Mouse (Mus musculus): ENCODE data around the gene Cadm1. TPM values are rescaled to one million over a fixed set of nuclear protein-coding genes. Genes with fewer than 3 reads are reported as not detected.
A peak's percentile ranks its signal among the peaks of the same experiment; 100 is the strongest.

The Cadm1 gene
- polyA plus RNA-seq, 1 experiment from 2014 or later, result 44.2 TPM

DNA sequence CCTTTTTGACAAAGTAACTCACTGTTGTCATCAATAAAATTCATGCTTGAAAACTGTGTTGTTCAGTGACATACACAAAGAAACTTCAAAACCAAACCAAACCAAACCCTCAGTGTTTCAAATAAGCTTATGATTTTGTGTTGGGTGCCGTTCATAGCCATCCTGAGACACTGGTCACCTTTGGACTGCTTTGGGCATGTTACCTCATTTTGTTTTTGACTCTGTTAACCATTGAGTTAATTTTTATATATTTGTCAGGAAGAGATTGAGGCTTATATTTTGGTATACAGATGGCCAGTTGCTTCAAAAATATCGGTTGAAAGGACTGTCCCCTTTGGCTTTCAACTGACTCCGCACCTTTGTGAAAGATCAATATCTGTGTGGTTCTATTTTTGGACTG, 30.8 kb downstream of the Cadm1 start:
- H3K4me2 ChIP-seq (replicated peaks), result no peak overlapping the region
- H3K9ac ChIP-seq, result no peak overlapping the region
- H3K9me3 ChIP-seq, result no peaks in the 10 kb centered on the region
- H3K36me3 ChIP-seq, result no peaks in the 10 kb centered on the region
- 95% methylated on average over 3 of the region's 3 CpGs for WGBS
- H3K4me1 ChIP-seq, result peaks cover 19% of the 10 kb centered on the region
- H3K27me3 ChIP-seq, result peaks cover 10% of the 10 kb centered on the region; the same call in 1 of the 2 replicates
- no peak for ATAC-seq (ENCODE audit: low FRiP score, low read depth)
- no peak overlapping the region for H3K4me3 ChIP-seq
- H3K27ac ChIP-seq, result no peak overlapping the region

GRCm38 (mm10) chr9:47561596-47561995, 31.6 kb downstream of the Cadm1 start:
- Histone ChIP-seq H3K27me3 (peaks cover 10% of the 10 kb centered on the region; the same call in 1 of the 2 replicates), H3K9ac (no peak overlapping the region), H3K9me3 (no peaks in the 10 kb centered on the region), H3K36me3 (no peaks in the 10 kb centered on the region), H3K4me1 (peaks cover 15% of the 10 kb centered on the region), H3K27ac (no peak overlapping the region), H3K4me3 (no peak overlapping the region), H3K4me2 (replicated peaks) (no peak overlapping the region)
- ATAC-seq (ENCODE audit: low FRiP score, low read depth), result no peak
- 87% methylated on average over 4 of the region's 4 CpGs for WGBS

DNA sequence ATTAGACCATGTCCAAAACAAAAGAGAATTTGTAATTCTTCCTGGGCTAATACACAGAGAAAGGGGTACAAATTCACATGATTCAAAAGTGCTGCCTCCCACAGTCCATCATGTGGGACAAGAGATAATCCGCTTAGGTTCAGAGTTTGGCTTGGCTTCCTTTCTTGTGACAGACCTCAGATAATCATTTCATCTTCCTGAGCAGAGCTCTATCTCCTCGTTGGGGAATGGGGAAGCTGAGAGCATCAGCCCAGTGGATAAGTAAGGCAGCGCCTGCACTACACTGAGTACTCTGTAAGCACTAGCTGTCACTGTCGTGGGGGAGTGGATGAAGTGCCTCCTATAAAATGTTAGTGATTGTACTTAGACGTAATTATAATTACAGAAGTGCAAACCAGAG, 35.1 kb downstream of the Cadm1 start:
- no peak overlapping the region for H3K4me2 ChIP-seq (replicated peaks)
- no peaks in the 10 kb centered on the region for H3K9me3 ChIP-seq
- no peak overlapping the region for H3K27ac ChIP-seq
- no peak overlapping the region for H3K9ac ChIP-seq
- peaks cover 10% of the 10 kb centered on the region for H3K27me3 ChIP-seq
- WGBS, result 64% methylated on average over 5 of the region's 5 CpGs
- H3K4me3 ChIP-seq, result no peak overlapping the region
- no peaks in the 10 kb centered on the region for H3K36me3 ChIP-seq
- ATAC-seq (ENCODE audit: low FRiP score, low read depth), result no peak
- 0 out of 2 replicates have a peak, but pooled peaks cover 5% of the 10 kb centered on the region for H3K4me1 ChIP-seq

GRCm38 (mm10) chr9:47567873-47568272, 37.9 kb downstream of the Cadm1 start:
- 50% methylated on average over 6 of the region's 6 CpGs for WGBS
- Histone ChIP-seq H3K4me1 (0 out of 2 replicates have a peak, but pooled peaks cover 11% of the 10 kb centered on the region), H3K27me3 (peaks cover 28% of the 10 kb centered on the region), H3K9ac (no peak overlapping the region), H3K4me3 (no peak overlapping the region), H3K4me2 (replicated peaks) (no peak overlapping the region), H3K36me3 (no peaks in the 10 kb centered on the region), H3K27ac (no peak overlapping the region), H3K9me3 (no peaks in the 10 kb centered on the region)
- no peak for ATAC-seq (ENCODE audit: low FRiP score, low read depth)

- no peak for ATAC-seq (ENCODE audit: low FRiP score, low read depth)
- peaks cover 29% of the 10 kb centered on the region for H3K4me1 ChIP-seq
- no peaks in the 10 kb centered on the region for H3K36me3 ChIP-seq
- 63% methylated on average over 4 of the region's 4 CpGs for WGBS
- peaks cover 31% of the 10 kb centered on the region for H3K27me3 ChIP-seq
- H3K4me2 ChIP-seq (replicated peaks), result no peak overlapping the region
- H3K27ac ChIP-seq, result no peak overlapping the region
- no peaks in the 10 kb centered on the region for H3K9me3 ChIP-seq
- no peak overlapping the region for H3K9ac ChIP-seq
- no peak overlapping the region for H3K4me3 ChIP-seq
These were observed 40.2 kb downstream of the Cadm1 start for GRCm38 (mm10) chr9:47570184-47570583.

- H3K4me3 ChIP-seq, result no peak overlapping the region
- 83% methylated on average over 7 of the region's 7 CpGs for WGBS
- no peak for ATAC-seq (ENCODE audit: low FRiP score, low read depth)
These were observed 41.5 kb downstream of the Cadm1 start for GRCm38 (mm10) chr9:47571461-47571860.

DNA sequence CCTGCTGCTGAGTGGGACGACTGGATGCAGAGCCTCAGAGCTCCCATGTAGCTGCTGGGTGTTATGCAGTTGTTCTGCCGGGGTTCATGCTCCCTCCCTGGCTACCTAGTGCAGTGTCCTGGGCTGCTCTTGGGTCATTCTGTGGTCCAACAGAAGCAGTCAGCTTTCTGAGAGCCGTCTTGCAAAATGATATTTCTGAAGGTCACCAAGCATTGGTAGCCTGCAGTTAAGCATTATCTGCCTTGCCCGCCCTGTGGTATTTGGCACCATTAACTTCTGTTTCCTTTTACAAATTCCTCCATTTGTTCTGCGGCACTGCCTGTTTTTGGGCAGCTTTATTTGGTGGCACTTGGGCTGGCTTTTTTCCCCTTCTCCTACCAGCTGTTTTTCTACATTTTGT, 42.2 kb downstream of the Cadm1 start:
- whole genome bisulfite sequencing, result 75% methylated on average over 5 of the region's 5 CpGs
- H3K9ac ChIP-seq, result no peak overlapping the region

More at GRCm38 (mm10) chr9:47571461-47571860, 41.5 kb downstream of the Cadm1 start:
- Histone ChIP-seq H3K36me3 (no peaks in the 10 kb centered on the region), H3K4me1 (peaks cover 36% of the 10 kb centered on the region), H3K9ac (no peak overlapping the region), H3K9me3 (no peaks in the 10 kb centered on the region), H3K27me3 (peaks cover 35% of the 10 kb centered on the region), H3K4me2 (replicated peaks) (no peak overlapping the region), H3K27ac (no peak overlapping the region)

GRCm38 (mm10) chr9:47573456-47573855, 43.5 kb downstream of the Cadm1 start:
- no peak for ATAC-seq (ENCODE audit: low FRiP score, low read depth)
- no peaks in the 10 kb centered on the region for H3K9me3 ChIP-seq
- H3K36me3 ChIP-seq, result no peaks in the 10 kb centered on the region
- H3K4me2 ChIP-seq (replicated peaks), result no peak overlapping the region
- WGBS, result 82% methylated on average over 7 of the region's 7 CpGs
- H3K27ac ChIP-seq, result no peak overlapping the region
- H3K9ac ChIP-seq, result no peak overlapping the region
- H3K4me1 ChIP-seq, result peaks cover 34% of the 10 kb centered on the region
- H3K27me3 ChIP-seq, result peaks cover 37% of the 10 kb centered on the region
- H3K4me3 ChIP-seq, result no peak overlapping the region

More for the DNA sequence above, 42.2 kb downstream of the Cadm1 start:
- peaks cover 36% of the 10 kb centered on the region for H3K4me1 ChIP-seq
- no peak overlapping the region for H3K4me2 ChIP-seq (replicated peaks)
- no peaks in the 10 kb centered on the region for H3K36me3 ChIP-seq
- ATAC-seq (ENCODE audit: low FRiP score, low read depth), result no peak
- H3K27ac ChIP-seq, result no peak overlapping the region
- peaks cover 36% of the 10 kb centered on the region for H3K27me3 ChIP-seq
- H3K9me3 ChIP-seq, result no peaks in the 10 kb centered on the region
- no peak overlapping the region for H3K4me3 ChIP-seq

- 22% methylated on average over 7 of the region's 7 CpGs for WGBS
- ATAC-seq (ENCODE audit: low FRiP score, low read depth), result peak; percentile 87
- H3K4me3 ChIP-seq, result no peak overlapping the region
- peaks cover 37% of the 10 kb centered on the region for H3K27me3 ChIP-seq
- 0 out of 2 replicates have a peak overlapping the region, but pooled peaks have one; percentile 22 for H3K27ac ChIP-seq
- H3K4me1 ChIP-seq, result peaks cover 34% of the 10 kb centered on the region
- H3K36me3 ChIP-seq, result no peaks in the 10 kb centered on the region
- no peak overlapping the region for H3K9ac ChIP-seq
- no peaks in the 10 kb centered on the region for H3K9me3 ChIP-seq
- H3K4me2 ChIP-seq (replicated peaks), result no peak overlapping the region; the same call in 1 of the 2 replicates
These were observed 44.9 kb downstream of the Cadm1 start for GRCm38 (mm10) chr9:47574710-47575414.

DNA sequence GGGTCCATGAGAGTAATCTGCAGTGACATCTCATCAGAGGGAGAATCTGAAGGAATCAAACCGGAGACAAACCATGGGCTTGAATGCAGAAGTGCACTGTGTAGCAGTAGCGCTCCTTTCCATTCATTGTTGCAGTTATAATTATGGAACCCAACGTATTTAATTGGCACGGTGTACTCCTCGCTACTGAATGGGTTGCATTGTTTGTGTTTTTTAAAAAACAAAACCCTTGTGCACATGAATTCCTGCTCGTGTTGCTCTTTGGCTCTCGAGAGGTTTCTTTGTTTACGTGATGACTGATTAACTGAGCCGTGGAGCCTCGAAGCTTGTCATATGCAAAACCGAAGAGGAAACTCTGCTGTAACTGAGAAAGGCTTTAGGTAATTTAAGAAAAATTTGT, 45.8 kb downstream of the Cadm1 start:
- Histone ChIP-seq H3K27me3 (peaks cover 35% of the 10 kb centered on the region), H3K4me3 (no peak overlapping the region), H3K4me2 (replicated peaks) (no peak overlapping the region), H3K36me3 (no peaks in the 10 kb centered on the region), H3K9ac (no peak overlapping the region), H3K9me3 (no peaks in the 10 kb centered on the region), H3K4me1 (peaks cover 30% of the 10 kb centered on the region), H3K27ac (no peak overlapping the region)
- ATAC-seq (ENCODE audit: low FRiP score, low read depth), result no peak
- WGBS, result 68% methylated on average over 11 of the region's 11 CpGs

- 95% methylated on average over 6 of the region's 6 CpGs for WGBS
- H3K36me3 ChIP-seq, result no peaks in the 10 kb centered on the region
- peaks cover 17% of the 10 kb centered on the region; the same call in 1 of the 2 replicates for H3K27me3 ChIP-seq
- no peak overlapping the region for H3K4me3 ChIP-seq
- no peak overlapping the region for H3K9ac ChIP-seq
- ATAC-seq (ENCODE audit: low FRiP score, low read depth), result no peak
- H3K4me1 ChIP-seq, result peaks cover 26% of the 10 kb centered on the region
- no peaks in the 10 kb centered on the region for H3K9me3 ChIP-seq
- no peak overlapping the region for H3K27ac ChIP-seq
- no peak overlapping the region for H3K4me2 ChIP-seq (replicated peaks)
These were observed 49.5 kb downstream of the Cadm1 start for GRCm38 (mm10) chr9:47579464-47579863.

DNA sequence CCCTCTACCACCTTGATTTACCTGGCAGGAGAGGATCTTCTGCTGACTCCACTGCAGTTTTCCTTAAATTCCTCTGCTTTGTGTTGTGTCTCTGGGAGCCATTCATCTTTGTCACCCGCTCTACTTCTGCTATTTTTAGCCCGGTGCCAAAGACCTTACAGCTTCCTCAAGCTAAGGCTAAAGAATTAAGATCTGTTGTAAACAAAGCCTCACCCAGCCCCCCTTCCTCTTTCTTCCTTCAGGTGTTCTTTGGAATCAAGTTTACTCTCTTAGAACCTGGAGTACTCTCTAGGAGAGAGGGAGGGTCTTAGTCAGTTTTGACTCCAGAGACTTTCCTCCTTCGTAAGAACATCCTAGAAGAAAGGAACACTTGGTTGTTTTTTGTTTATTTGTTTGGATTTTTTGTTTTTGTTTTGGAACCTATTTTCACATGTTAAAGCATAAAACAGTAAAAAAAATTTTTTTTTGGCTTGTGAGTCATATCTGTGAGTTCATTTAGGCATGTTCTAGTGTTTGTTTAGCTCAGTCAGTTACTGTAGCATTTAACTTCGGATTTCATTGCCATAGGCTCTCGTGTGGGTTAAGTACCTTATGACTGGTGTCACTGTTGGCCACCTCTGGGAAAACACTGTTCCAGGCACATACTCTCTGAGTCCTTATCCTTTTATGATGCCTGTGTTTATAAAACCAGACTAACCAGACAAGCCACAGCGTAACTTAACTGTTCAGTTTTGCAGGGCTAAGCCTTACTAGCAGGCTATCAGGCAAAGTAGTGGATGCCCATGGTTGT, 51.8 kb downstream of the Cadm1 start:
- Histone ChIP-seq H3K27me3 (peaks cover 13% of the 10 kb centered on the region), H3K4me1 (peaks cover 35% of the 10 kb centered on the region), H3K27ac (no peak overlapping the region), H3K36me3 (no peaks in the 10 kb centered on the region), H3K4me2 (replicated peaks) (no peak overlapping the region), H3K4me3 (no peak overlapping the region), H3K9me3 (no peaks in the 10 kb centered on the region), H3K9ac (no peak overlapping the region)
- no peak for ATAC-seq (ENCODE audit: low FRiP score, low read depth)
- 59% methylated on average over 6 of the region's 6 CpGs for WGBS

Data from limb, embryonic 13.5 days (tissue).